Mouse (Mus musculus) hindbrain, postnatal 0 days (tissue): ENCODE measurements at regions not wholly inside any gene's neighbourhood (a gene's known extent, or its start where the extent isn't known, plus 50 kb on each side); places are given as distances from the start of the nearest gene placed in this dataset.
A peak's percentile ranks its signal among the peaks of the same experiment; 100 is the strongest.
"Not testable (repeated sequence)": the region's sequence is repeated elsewhere in the genome, so short reads cannot be mapped to it uniquely, and the experiment has no call there.

Experiments
- ATAC-seq: fragments of 200-750 bp; cut with Nextera tagmentation; 2 replicates; pipeline ENCODE4 v1.8.0; 2017; ENCODE audit warnings: mild to moderate bottlenecking, moderate TSS enrichment, moderate library complexity
- DNase-seq: peaks from one replicate; pipeline ENCODE4 v3.0.0-alpha.2; 2015; ENCODE audit warnings: low spot score
- H3K27ac ChIP-seq: fragments of 300-500 bp; sonication (generic); 2 replicates; pipeline ENCODE4 v1.5.1; 2014; ENCODE audit warnings: mild to moderate bottlenecking
- H3K27me3 ChIP-seq: fragments of 300-500 bp; sonication (generic); 2 replicates; pipeline ENCODE4 v1.6.1; 2014; ENCODE audit warnings: low read length, mixed read lengths; ENCODE audit not compliant: insufficient read depth
- H3K36me3 ChIP-seq: fragments of 300-500 bp; sonication (generic); 2 replicates; pipeline ENCODE4 v1.6.1; 2014; ENCODE audit warnings: low read length, mixed read lengths; ENCODE audit not compliant: insufficient read depth
- H3K4me1 ChIP-seq: fragments of 300-500 bp; sonication (generic); 2 replicates; pipeline ENCODE4 v1.6.1; 2014; ENCODE audit warnings: antibody characterized with exemption, low read length, mixed read lengths; ENCODE audit not compliant: insufficient read depth
- H3K4me2 ChIP-seq: fragments of 300-500 bp; sonication (generic); 2 replicates; pipeline ENCODE4 v1.6.1; 2014; ENCODE audit warnings: low read depth, mild to moderate bottlenecking, low read length, moderate library complexity, mixed read lengths
- H3K4me3 ChIP-seq: fragments of 300-500 bp; sonication (generic); 2 replicates; pipeline ENCODE4 v1.5.1; 2014; ENCODE audit warnings: low read length
- H3K9ac ChIP-seq: fragments of 300-500 bp; sonication (generic); replicated peaks from 2 replicates; pipeline ENCODE4 v1.6.1; 2014; ENCODE audit warnings: mild to moderate bottlenecking, low read length, moderate library complexity, mixed read lengths
- H3K9me3 ChIP-seq: fragments of 300-500 bp; sonication (generic); 2 replicates; pipeline ENCODE4 v1.6.1; 2016; ENCODE audit warnings: low read length, mixed read lengths
- CTCF ChIP-seq: IDR thresholded peaks from 2 replicates; pipeline ENCODE4 v1.5.1; 2016; ENCODE audit warnings: antibody characterized with exemption, control low read depth, low read depth
- WGBS: fragments of 180-500 bp; shearing (Covaris S2); extraction: QIAGEN DNeasy Blood & Tissue Kit; methylation state at CpG from one replicate; pipeline ENCODE4 v1.1.7; 2014; 5-methylcytosine and 5-hydroxymethylcytosine counted together

DNA sequence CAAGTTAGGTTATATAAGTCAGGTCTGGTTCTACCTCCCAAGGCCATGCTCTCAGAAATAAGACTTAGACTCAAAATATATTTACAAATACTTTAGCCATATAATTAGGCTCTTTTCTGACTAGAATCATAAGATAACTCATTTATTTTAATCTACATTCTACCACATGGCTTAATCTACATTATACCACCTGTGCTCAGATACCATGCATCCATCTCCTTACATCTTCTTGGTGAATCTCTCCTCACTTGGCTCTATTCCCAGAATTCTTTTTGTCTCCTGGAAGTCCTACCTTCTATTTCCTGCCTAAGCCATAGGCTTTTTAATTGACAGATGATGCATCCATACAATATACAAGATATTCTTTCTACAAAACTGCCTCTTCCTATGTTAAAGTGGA lies 92.4 kb upstream of the Fshb start:
- ATAC-seq (no peak), DNase-seq (no peak)
- Histone ChIP-seq H3K9ac (no peak overlapping the region), H3K36me3 (no peaks in the 10 kb centered on the region), H3K9me3 (no peaks in the 10 kb centered on the region), H3K4me2 (no peak overlapping the region), H3K4me3 (no peak overlapping the region), H3K27me3 (no peaks in the 10 kb centered on the region), H3K4me1 (no peaks in the 10 kb centered on the region), H3K27ac (no peak overlapping the region)
- no peak for TF ChIP-seq CTCF

DNA sequence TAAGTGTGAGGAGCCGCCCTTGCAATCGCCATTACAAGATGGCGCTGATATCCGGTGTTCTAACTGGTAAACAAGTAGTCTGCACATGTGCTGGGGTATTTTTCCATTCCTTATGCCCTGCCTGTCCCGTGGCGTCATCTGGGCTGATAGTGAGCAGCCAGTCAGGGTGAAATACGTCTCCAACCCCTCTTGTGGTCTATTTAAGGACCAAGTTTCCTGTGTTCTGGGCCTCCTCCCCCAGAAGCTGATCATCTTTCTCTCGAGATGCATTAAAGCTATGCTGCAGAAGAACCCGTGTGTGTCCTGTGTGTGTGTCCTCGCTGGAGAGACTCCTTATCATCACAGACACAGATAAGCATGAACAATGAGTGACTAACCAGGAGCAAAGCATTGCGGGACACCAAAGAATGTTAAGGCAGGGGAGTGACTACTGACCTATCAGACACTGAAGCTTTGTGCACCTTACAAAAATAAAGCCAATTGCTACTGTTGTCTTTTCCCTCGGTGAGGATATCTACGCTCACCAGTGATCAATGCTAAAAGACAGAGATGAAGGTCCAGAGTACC lies 99.5 kb upstream of the Fshb start:
- 95% methylated on average over 13 of the region's 13 CpGs for WGBS
- H3K9ac ChIP-seq, H3K9me3 ChIP-seq, H3K4me1 ChIP-seq, H3K4me2 ChIP-seq, H3K27me3 ChIP-seq, H3K27ac ChIP-seq, H3K36me3 ChIP-seq, H3K4me3 ChIP-seq, ATAC-seq, DNase-seq: not testable (repeated sequence)

DNA sequence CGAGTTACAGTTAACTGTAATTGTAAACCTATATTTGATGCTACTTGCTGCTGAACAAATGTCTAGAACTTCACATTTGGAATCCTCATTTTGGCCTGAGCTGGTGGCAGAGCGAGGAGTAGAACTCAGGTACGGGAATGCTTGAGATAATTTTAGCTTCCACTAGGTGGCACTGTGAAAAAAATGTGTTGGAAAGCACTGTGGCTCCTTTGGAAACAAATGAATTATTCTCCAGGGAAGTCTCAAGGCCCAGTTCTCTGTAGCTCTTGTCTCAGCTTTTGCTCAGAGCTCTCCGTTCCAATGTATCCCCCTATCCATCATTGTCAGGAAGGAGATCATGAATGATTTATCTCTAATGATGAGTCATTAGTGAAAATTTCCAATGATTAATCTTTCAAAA lies 114.7 kb upstream of the Kcna4 start:
- Histone ChIP-seq H3K27ac (no peak overlapping the region), H3K27me3 (no peaks in the 10 kb centered on the region), H3K4me1 (no peaks in the 10 kb centered on the region), H3K4me2 (no peak overlapping the region), H3K9ac (no peak overlapping the region), H3K36me3 (no peaks in the 10 kb centered on the region), H3K9me3 (no peaks in the 10 kb centered on the region), H3K4me3 (no peak overlapping the region)
- WGBS: 54% methylated on average over 4 of the region's 4 CpGs
- 0 out of 2 replicates have a peak, but pooled peaks have one; percentile 33 for TF ChIP-seq CTCF
- no peak for ATAC-seq
- peak; percentile 7 for DNase-seq

DNA sequence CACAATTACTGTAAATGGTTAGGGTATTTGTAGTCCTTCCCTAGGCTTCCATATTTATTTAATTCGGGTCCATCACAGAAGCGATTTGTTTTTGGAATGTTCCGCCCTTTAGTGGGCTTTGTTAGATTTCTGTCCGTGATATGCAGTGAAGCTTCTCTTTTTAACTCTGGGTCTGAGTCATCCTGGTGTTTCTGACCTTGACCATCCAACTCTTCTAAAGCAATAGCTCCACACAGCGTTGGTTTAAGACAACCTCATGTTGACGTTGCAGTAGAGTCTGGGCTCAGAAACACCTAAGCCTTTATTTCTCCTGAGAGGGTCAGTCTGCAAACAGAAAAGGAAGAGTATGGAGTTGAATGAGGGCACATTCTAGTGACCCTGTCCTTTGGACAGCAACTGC lies 107.4 kb upstream of the Kcna4 start:
- H3K27me3 ChIP-seq: no peaks in the 10 kb centered on the region
- no peak overlapping the region for H3K4me3 ChIP-seq
- no peaks in the 10 kb centered on the region for H3K4me1 ChIP-seq
- DNase-seq (no peak), ATAC-seq (no peak)
- H3K9me3 ChIP-seq: no peaks in the 10 kb centered on the region
- 84% methylated on average over 6 of the region's 6 CpGs for WGBS
- H3K27ac ChIP-seq: no peak overlapping the region
- H3K4me2 ChIP-seq: no peak overlapping the region
- TF ChIP-seq CTCF: no peak
- H3K36me3 ChIP-seq: no peaks in the 10 kb centered on the region
- no peak overlapping the region for H3K9ac ChIP-seq

DNA sequence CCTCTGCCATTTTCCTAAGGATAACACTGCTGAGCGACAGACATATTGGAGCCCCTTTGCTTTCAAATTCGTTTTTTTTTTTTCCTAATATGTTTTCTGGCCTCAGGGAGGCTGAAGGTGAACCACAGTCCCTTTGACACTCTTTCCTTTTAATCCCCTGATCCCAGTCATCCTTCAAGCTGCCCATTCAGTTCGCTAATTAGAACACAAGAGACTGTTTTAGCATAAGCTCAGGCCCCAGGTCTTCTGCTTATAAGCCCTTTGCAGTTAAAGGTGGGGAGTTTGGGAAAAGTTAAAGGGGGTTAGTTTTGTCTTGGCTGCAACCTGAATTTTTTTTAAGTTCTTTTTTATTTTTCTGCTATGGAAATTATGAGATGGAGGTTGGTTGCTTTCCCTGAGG lies 105.6 kb upstream of the Kcna4 start:
- H3K4me3 ChIP-seq: no peak overlapping the region
- H3K4me1 ChIP-seq: no peaks in the 10 kb centered on the region
- no peak for TF ChIP-seq CTCF
- 47% methylated on average over 3 of the region's 3 CpGs for WGBS
- DNase-seq (no peak), ATAC-seq (no peak)
- H3K36me3 ChIP-seq: no peaks in the 10 kb centered on the region
- H3K9ac ChIP-seq: no peak overlapping the region
- no peak overlapping the region for H3K27ac ChIP-seq
- H3K4me2 ChIP-seq: no peak overlapping the region
- H3K9me3 ChIP-seq: no peaks in the 10 kb centered on the region
- no peaks in the 10 kb centered on the region for H3K27me3 ChIP-seq

DNA sequence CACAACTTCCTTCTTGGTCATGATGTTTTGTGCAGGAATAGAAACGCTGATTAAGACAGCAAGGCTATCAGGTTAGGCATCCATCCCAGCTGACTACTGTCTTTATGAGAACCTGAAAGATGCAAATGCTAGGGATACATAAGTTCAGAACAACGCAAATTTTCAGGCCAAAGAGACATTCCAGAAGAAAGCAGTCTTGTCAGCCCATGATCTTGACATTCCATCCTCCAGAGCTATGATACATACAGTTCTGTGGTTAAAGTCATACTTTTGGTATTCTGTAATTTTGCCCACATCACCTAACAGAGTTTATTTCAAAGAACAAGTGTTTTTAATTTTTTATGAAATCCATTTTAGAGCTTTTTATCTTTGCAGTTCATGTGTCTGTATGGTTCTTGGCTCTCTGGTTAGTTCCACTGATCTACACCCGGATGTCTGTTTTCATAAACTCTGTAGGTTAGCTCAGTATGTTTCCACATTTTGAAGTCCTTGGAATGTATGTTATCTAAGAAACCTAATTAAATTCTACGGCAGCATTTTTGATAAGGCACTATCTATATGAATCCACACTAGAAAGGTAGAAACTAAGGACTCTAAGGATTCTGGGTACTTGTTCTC lies 88.5 kb upstream of the Kcna4 start:
- DNase-seq: no peak
- no peak for TF ChIP-seq CTCF
- no peak overlapping the region for H3K27ac ChIP-seq
- WGBS: 87% methylated on average over 4 of the region's 4 CpGs
- H3K4me1 ChIP-seq: no peaks in the 10 kb centered on the region
- H3K9ac ChIP-seq: no peak overlapping the region
- H3K9me3 ChIP-seq: no peaks in the 10 kb centered on the region
- H3K4me3 ChIP-seq: no peak overlapping the region
- H3K4me2 ChIP-seq: no peak overlapping the region
- ATAC-seq: no peak
- H3K27me3 ChIP-seq: no peaks in the 10 kb centered on the region
- no peaks in the 10 kb centered on the region for H3K36me3 ChIP-seq

DNA sequence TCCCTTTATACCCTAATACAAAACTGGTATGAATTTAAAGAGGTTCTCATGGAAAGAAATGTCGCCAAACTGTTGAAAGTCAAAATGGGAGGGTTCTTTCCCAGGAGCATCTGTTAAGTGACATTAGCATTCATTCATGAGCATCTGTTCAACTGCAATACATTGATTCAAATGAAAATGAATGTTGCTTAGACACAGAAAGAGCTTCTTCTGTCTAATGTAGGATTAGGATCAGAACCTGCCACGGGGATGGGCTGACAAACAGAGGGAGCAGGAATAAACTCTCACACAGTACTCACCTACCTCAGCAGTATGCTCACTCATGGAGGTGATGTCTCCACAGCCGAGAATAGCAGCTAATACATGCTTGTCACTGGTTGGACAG lies 88.0 kb upstream of the Kcna4 start:
- Histone ChIP-seq H3K9ac (no peak overlapping the region), H3K36me3 (no peaks in the 10 kb centered on the region), H3K4me1 (no peaks in the 10 kb centered on the region), H3K27me3 (no peaks in the 10 kb centered on the region), H3K27ac (no peak overlapping the region), H3K4me2 (no peak overlapping the region), H3K4me3 (no peak overlapping the region), H3K9me3 (no peaks in the 10 kb centered on the region)
- DNase-seq (no peak), ATAC-seq (no peak)
- 65% methylated on average over 3 of the region's 3 CpGs for WGBS
- no peak for TF ChIP-seq CTCF
